Mouse (Mus musculus): ENCODE measurements at regions not wholly inside any gene's neighbourhood (a gene's known extent, or its start where the extent isn't known, plus 50 kb on each side); places are given as distances from the start of the nearest gene placed in this dataset.

DNA sequence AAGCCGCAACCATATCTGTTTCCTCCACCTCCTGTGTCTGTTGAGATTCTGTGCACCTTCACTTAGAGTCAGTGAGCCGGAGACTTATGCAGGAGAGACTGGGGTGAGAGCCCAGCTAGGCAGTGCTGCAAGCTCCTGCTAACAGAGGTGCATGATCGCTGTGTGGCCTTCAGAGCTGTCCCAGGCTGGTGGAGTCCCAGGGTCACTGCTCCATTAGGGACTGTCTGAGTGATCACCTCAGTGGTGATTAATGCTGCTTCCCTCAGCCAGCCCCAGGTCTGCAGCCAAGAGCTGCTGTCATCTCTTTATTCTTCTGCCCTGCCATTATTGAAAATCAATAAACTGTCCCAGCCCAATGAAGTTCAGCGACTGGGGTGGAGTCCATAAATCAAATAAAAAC is 69.0 kb upstream of the Aldh1b1 start:
- TF ChIP-seq MYOD1 (IDR thresholded peaks at IDR 0.05; ENCODE audit: control insufficient read depth, insufficient read length, low read depth) (no peak), USF1 (IDR thresholded peaks at IDR 0.05; ENCODE audit: low read depth) (no peak), CEBPB (IDR thresholded peaks at IDR 0.05; ENCODE audit: low read depth) (no peak), MAX (IDR thresholded peaks at IDR 0.05) (no peak), FOSL1 (IDR thresholded peaks at IDR 0.05; ENCODE audit: insufficient read depth, low read length, poor library complexity, severe bottlenecking) (no peak), MYOG (IDR thresholded peaks at IDR 0.05; ENCODE audit: control insufficient read depth, extremely low read depth, insufficient read length) (no peak), CTCF (IDR thresholded peaks at IDR 0.05; ENCODE audit: control insufficient read depth, insufficient read depth, insufficient read length) (no peak)
- Histone ChIP-seq H3K4me3 (ENCODE audit: insufficient read depth, poor library complexity, severe bottlenecking) (no peak overlapping the region), H3K79me3 (ENCODE audit: low read depth) (no peaks in the 10 kb centered on the region), H3K27me3 (ENCODE audit: control insufficient read depth, insufficient read depth, insufficient read length) (peaks cover 40% of the 10 kb centered on the region), H3ac (ENCODE audit: control insufficient read depth, insufficient read length, low read depth) (no peak overlapping the region), H3K36me3 (ENCODE audit: control insufficient read depth, insufficient read depth) (no peaks in the 10 kb centered on the region), H3K79me2 (ENCODE audit: control insufficient read depth, insufficient read depth) (no peaks in the 10 kb centered on the region)

GRCm38 (mm10) chr4:45728825-45729224 is 70.0 kb upstream of the Aldh1b1 start:
- H3K27me3 ChIP-seq (ENCODE audit: control insufficient read depth, insufficient read depth, insufficient read length): peaks cover 49% of the 10 kb centered on the region

DNA sequence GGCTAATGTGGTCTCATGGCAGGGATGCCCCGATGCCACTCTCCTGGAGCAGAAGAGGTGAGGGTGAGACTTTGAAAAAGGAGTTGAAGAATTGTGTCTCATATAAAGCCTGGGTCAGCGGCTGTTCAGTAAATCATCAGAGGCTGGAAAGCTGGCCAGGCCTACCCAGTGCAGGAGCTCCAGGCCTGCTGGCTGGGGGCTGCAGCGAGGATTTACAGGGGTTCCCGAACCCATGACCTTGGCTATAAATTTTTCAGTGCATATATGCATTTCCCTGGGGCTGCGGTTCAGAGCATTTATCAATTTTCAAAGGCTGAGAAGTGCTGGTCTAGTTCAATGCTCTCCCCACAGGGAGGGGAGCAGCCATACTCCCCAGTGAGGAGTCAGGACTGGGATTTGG is 70.9 kb upstream of the Aldh1b1 start:
- TF ChIP-seq MYOD1 (IDR thresholded peaks at IDR 0.05; ENCODE audit: control insufficient read depth, insufficient read length, low read depth) (no peak), MAX (IDR thresholded peaks at IDR 0.05) (no peak), CEBPB (IDR thresholded peaks at IDR 0.05; ENCODE audit: low read depth) (no peak), FOSL1 (IDR thresholded peaks at IDR 0.05; ENCODE audit: insufficient read depth, low read length, poor library complexity, severe bottlenecking) (no peak), USF1 (IDR thresholded peaks at IDR 0.05; ENCODE audit: low read depth) (no peak), CTCF (IDR thresholded peaks at IDR 0.05; ENCODE audit: control insufficient read depth, insufficient read depth, insufficient read length) (no peak), MYOG (IDR thresholded peaks at IDR 0.05; ENCODE audit: control insufficient read depth, extremely low read depth, insufficient read length) (no peak)
- H3K36me3 ChIP-seq (ENCODE audit: control insufficient read depth, insufficient read depth): no peaks in the 10 kb centered on the region
- H3K4me3 ChIP-seq (ENCODE audit: insufficient read depth, poor library complexity, severe bottlenecking): no peak overlapping the region
- no peak overlapping the region for H3ac ChIP-seq (ENCODE audit: control insufficient read depth, insufficient read length, low read depth)
- H3K27me3 ChIP-seq (ENCODE audit: control insufficient read depth, insufficient read depth, insufficient read length): peaks cover 58% of the 10 kb centered on the region
- H3K79me2 ChIP-seq (ENCODE audit: control insufficient read depth, insufficient read depth): no peaks in the 10 kb centered on the region
- H3K79me3 ChIP-seq (ENCODE audit: low read depth): no peaks in the 10 kb centered on the region

More at GRCm38 (mm10) chr4:45728825-45729224, 70.0 kb upstream of the Aldh1b1 start:
- Histone ChIP-seq H3K4me3 (ENCODE audit: insufficient read depth, poor library complexity, severe bottlenecking) (no peak overlapping the region), H3K79me3 (ENCODE audit: low read depth) (no peaks in the 10 kb centered on the region), H3K36me3 (ENCODE audit: control insufficient read depth, insufficient read depth) (no peaks in the 10 kb centered on the region), H3K79me2 (ENCODE audit: control insufficient read depth, insufficient read depth) (no peaks in the 10 kb centered on the region), H3ac (ENCODE audit: control insufficient read depth, insufficient read length, low read depth) (no peak overlapping the region)
- TF ChIP-seq MYOD1 (IDR thresholded peaks at IDR 0.05; ENCODE audit: control insufficient read depth, insufficient read length, low read depth) (no peak), USF1 (IDR thresholded peaks at IDR 0.05; ENCODE audit: low read depth) (no peak), FOSL1 (IDR thresholded peaks at IDR 0.05; ENCODE audit: insufficient read depth, low read length, poor library complexity, severe bottlenecking) (no peak), CTCF (IDR thresholded peaks at IDR 0.05; ENCODE audit: control insufficient read depth, insufficient read depth, insufficient read length) (no peak), CEBPB (IDR thresholded peaks at IDR 0.05; ENCODE audit: low read depth) (no peak), MYOG (IDR thresholded peaks at IDR 0.05; ENCODE audit: control insufficient read depth, extremely low read depth, insufficient read length) (no peak), MAX (IDR thresholded peaks at IDR 0.05) (no peak)

DNA sequence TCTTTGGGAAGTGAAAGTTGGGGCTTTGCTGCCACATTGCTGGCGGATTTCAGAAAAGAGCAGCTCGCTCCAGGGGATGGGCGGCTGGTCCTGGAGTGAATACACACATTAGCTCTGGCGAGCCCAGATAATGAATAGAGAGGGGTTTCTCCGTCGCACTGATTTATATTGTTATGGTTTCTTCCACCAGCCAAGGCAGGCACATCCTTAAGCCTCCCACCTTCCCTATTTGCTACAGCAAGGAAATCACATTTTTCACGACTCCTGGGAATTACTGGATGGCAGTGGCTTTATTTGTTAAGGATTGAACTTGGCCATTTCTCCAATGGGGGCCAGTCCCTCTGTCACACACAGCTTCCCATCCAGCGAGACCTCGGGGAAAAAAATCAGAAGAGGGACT is 71.3 kb upstream of the Aldh1b1 start:
- no peak overlapping the region for H3K4me3 ChIP-seq (ENCODE audit: insufficient read depth, poor library complexity, severe bottlenecking)
- H3K36me3 ChIP-seq (ENCODE audit: control insufficient read depth, insufficient read depth): no peaks in the 10 kb centered on the region
- no peaks in the 10 kb centered on the region for H3K79me2 ChIP-seq (ENCODE audit: control insufficient read depth, insufficient read depth)
- no peak overlapping the region for H3ac ChIP-seq (ENCODE audit: control insufficient read depth, insufficient read length, low read depth)
- no peaks in the 10 kb centered on the region for H3K79me3 ChIP-seq (ENCODE audit: low read depth)
- TF ChIP-seq MYOD1 (IDR thresholded peaks at IDR 0.05; ENCODE audit: control insufficient read depth, insufficient read length, low read depth): no peak
- H3K27me3 ChIP-seq (ENCODE audit: control insufficient read depth, insufficient read depth, insufficient read length): peaks cover 62% of the 10 kb centered on the region

DNA sequence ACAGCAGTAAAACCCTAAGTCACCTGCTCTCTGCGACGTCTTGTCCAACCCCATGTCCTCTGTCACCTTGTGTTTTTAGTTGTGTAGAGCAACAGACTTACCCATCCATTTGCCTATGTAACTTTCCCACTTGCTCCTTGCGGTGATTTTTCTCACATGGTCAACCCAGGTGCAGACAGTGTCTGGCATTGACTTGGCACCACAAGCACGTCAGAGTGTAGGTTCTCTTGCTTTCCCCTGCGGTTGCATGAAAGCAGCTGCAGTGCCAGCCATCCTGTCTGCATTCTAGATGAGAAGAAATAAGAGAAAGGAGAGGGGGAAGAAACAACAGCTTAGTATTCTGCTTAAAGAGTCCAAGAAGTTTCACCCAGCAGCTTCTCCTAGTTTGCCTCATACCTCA is 72.0 kb upstream of the Aldh1b1 start:
- H3K27me3 ChIP-seq (ENCODE audit: control insufficient read depth, insufficient read depth, insufficient read length): peaks cover 62% of the 10 kb centered on the region
- H3K79me3 ChIP-seq (ENCODE audit: low read depth): no peaks in the 10 kb centered on the region
- no peak overlapping the region for H3K4me3 ChIP-seq (ENCODE audit: insufficient read depth, poor library complexity, severe bottlenecking)
- no peaks in the 10 kb centered on the region for H3K79me2 ChIP-seq (ENCODE audit: control insufficient read depth, insufficient read depth)
- no peaks in the 10 kb centered on the region for H3K36me3 ChIP-seq (ENCODE audit: control insufficient read depth, insufficient read depth)
- no peak overlapping the region for H3ac ChIP-seq (ENCODE audit: control insufficient read depth, insufficient read length, low read depth)
- TF ChIP-seq MYOG (IDR thresholded peaks at IDR 0.05; ENCODE audit: control insufficient read depth, extremely low read depth, insufficient read length): no peak
- TF ChIP-seq MAX (IDR thresholded peaks at IDR 0.05): no peak
- TF ChIP-seq CTCF (IDR thresholded peaks at IDR 0.05; ENCODE audit: control insufficient read depth, insufficient read depth, insufficient read length): no peak
- TF ChIP-seq FOSL1 (IDR thresholded peaks at IDR 0.05; ENCODE audit: insufficient read depth, low read length, poor library complexity, severe bottlenecking): no peak
- TF ChIP-seq USF1 (IDR thresholded peaks at IDR 0.05; ENCODE audit: low read depth): no peak
- TF ChIP-seq MYOD1 (IDR thresholded peaks at IDR 0.05; ENCODE audit: control insufficient read depth, insufficient read length, low read depth): no peak
- TF ChIP-seq CEBPB (IDR thresholded peaks at IDR 0.05; ENCODE audit: low read depth): no peak
